Mouse (Mus musculus): ENCODE results near the gene Aacs.

DNA sequence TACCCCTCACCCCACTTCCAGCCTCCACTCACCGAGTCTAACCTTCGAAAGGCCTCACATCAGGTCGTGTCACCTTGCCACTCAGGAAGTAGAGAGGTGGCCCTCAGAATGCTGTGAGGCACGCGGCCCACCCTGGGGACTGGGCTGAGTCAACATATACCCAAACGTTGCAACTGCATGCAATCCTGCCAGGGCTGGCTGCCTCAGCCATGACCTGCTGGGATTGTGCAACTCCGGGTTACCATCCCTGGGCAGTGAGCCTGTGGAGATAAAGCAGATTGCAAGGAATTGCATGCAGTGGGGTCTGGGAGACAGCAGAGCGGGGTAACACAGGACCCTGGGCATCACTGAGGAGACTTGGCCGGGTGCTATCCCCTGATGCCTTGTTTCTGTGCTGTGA, 23.0 kb upstream of the Aacs start:
- TF ChIP-seq POLR2A (IDR thresholded peaks at IDR 0.05; ENCODE audit: control insufficient read depth, extremely low read depth, insufficient read depth, low read length, poor library complexity) = no peak
- TF ChIP-seq CTCF (IDR thresholded peaks at IDR 0.05; ENCODE audit: borderline replicate concordance, control insufficient read depth, extremely low read depth, insufficient read depth, low read length, poor library complexity) = no peak
